Mouse (Mus musculus): ENCODE measurements around the gene Eme2. TPM values are rescaled to one million over a fixed set of nuclear protein-coding genes. Genes with fewer than 3 reads are reported as not detected.

Gene Eme2
- polyA plus RNA-seq, 1 experiment: 11.2 TPM

DNA sequence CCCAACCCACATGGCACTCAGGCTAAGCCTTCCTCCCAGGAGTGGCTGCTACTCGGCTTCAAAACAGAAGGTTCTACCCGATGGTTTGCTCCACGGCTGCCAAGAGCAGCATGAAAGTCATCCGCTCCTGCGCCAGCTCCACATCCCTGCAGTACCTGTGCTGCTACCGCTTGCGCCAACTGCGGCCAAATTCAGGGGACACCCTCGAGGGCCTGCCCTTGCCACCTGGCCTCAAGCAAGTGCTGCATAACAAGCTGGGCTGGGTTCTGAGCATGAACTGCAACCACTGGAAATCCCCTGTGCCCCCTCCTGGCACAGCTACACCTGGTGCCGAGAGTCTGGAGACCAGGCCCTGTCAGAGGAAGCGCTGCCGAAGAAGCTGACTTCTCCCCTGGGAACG lies 3.6 kb downstream of the Eme2 start:
- Histone ChIP-seq H3K79me3 (ENCODE audit: low read depth) (peaks cover 12% of the 10 kb centered on the region), H3K79me2 (ENCODE audit: control insufficient read depth, insufficient read depth) (peaks cover 50% of the 10 kb centered on the region), H3K36me3 (ENCODE audit: control insufficient read depth, insufficient read depth) (peaks cover 26% of the 10 kb centered on the region), H3K27me3 (ENCODE audit: control insufficient read depth, insufficient read depth, insufficient read length) (no peaks in the 10 kb centered on the region), H3K4me3 (ENCODE audit: insufficient read depth, poor library complexity, severe bottlenecking) (no peak overlapping the region), H3ac (ENCODE audit: control insufficient read depth, insufficient read length, low read depth) (no peak overlapping the region)
- TF ChIP-seq USF1 (IDR thresholded peaks at IDR 0.05; ENCODE audit: low read depth): no peak
- no peak for TF ChIP-seq MAX (IDR thresholded peaks at IDR 0.05)
- TF ChIP-seq CEBPB (IDR thresholded peaks at IDR 0.05; ENCODE audit: low read depth): no peak
- no peak for TF ChIP-seq CTCF (IDR thresholded peaks at IDR 0.05; ENCODE audit: control insufficient read depth, insufficient read depth, insufficient read length)
- TF ChIP-seq MYOG (IDR thresholded peaks at IDR 0.05; ENCODE audit: control insufficient read depth, extremely low read depth, insufficient read length): no peak
- no peak for TF ChIP-seq MYOD1 (IDR thresholded peaks at IDR 0.05; ENCODE audit: control insufficient read depth, insufficient read length, low read depth)
- TF ChIP-seq FOSL1 (IDR thresholded peaks at IDR 0.05; ENCODE audit: insufficient read depth, low read length, poor library complexity, severe bottlenecking): no peak

- Histone ChIP-seq H3K4me3 (ENCODE audit: insufficient read depth, poor library complexity, severe bottlenecking) (no peak overlapping the region), H3K79me3 (ENCODE audit: low read depth) (peaks cover 15% of the 10 kb centered on the region), H3K36me3 (ENCODE audit: control insufficient read depth, insufficient read depth) (peaks cover 26% of the 10 kb centered on the region), H3ac (ENCODE audit: control insufficient read depth, insufficient read length, low read depth) (no peak overlapping the region), H3K27me3 (ENCODE audit: control insufficient read depth, insufficient read depth, insufficient read length) (no peaks in the 10 kb centered on the region), H3K79me2 (ENCODE audit: control insufficient read depth, insufficient read depth) (peaks cover 49% of the 10 kb centered on the region)
- no peak for TF ChIP-seq CEBPB (IDR thresholded peaks at IDR 0.05; ENCODE audit: low read depth)
- TF ChIP-seq CTCF (IDR thresholded peaks at IDR 0.05; ENCODE audit: control insufficient read depth, insufficient read depth, insufficient read length): no peak
- no peak for TF ChIP-seq MYOG (IDR thresholded peaks at IDR 0.05; ENCODE audit: control insufficient read depth, extremely low read depth, insufficient read length)
Observed at GRCm38 (mm10) chr17:24890151-24891092, 4.5 kb downstream of the Eme2 start.

DNA sequence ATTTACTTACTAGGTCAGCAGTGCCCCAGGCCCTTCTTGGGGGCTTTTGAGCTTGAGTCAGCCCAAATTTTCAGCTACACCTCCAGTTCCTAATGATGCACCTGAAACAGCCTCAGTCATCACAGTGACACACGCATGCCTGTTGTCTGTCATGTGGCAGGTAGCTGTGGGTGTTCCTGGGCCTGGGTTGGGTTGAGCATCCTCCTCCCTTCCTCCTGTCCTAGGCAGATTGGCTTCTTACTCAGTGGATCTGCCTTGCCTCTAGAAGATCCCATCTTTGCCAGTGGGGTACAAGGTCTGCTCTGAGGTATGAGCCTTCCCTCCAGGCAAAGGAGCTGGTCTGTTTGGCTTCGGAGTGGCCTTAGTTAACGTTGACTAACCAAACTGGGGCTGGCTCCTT lies 6.0 kb downstream of the Eme2 start:
- H3K79me3 ChIP-seq (ENCODE audit: low read depth): peaks cover 13% of the 10 kb centered on the region
- no peak overlapping the region for H3ac ChIP-seq (ENCODE audit: control insufficient read depth, insufficient read length, low read depth)
- H3K36me3 ChIP-seq (ENCODE audit: control insufficient read depth, insufficient read depth): peaks cover 25% of the 10 kb centered on the region
- TF ChIP-seq CTCF (IDR thresholded peaks at IDR 0.05; ENCODE audit: control insufficient read depth, insufficient read depth, insufficient read length) (no peak), FOSL1 (IDR thresholded peaks at IDR 0.05; ENCODE audit: insufficient read depth, low read length, poor library complexity, severe bottlenecking) (no peak), MAX (IDR thresholded peaks at IDR 0.05) (no peak), MYOD1 (IDR thresholded peaks at IDR 0.05; ENCODE audit: control insufficient read depth, insufficient read length, low read depth) (no peak), USF1 (IDR thresholded peaks at IDR 0.05; ENCODE audit: low read depth) (no peak), MYOG (IDR thresholded peaks at IDR 0.05; ENCODE audit: control insufficient read depth, extremely low read depth, insufficient read length) (no peak), CEBPB (IDR thresholded peaks at IDR 0.05; ENCODE audit: low read depth) (no peak)
- no peaks in the 10 kb centered on the region for H3K27me3 ChIP-seq (ENCODE audit: control insufficient read depth, insufficient read depth, insufficient read length)
- H3K79me2 ChIP-seq (ENCODE audit: control insufficient read depth, insufficient read depth): peaks cover 41% of the 10 kb centered on the region
- H3K4me3 ChIP-seq (ENCODE audit: insufficient read depth, poor library complexity, severe bottlenecking): no peak overlapping the region

- Histone ChIP-seq H3K27me3 (ENCODE audit: control insufficient read depth, insufficient read depth, insufficient read length) (no peaks in the 10 kb centered on the region), H3K4me3 (ENCODE audit: insufficient read depth, poor library complexity, severe bottlenecking) (peak overlapping the region; percentile 64), H3K79me2 (ENCODE audit: control insufficient read depth, insufficient read depth) (peaks cover 27% of the 10 kb centered on the region), H3ac (ENCODE audit: control insufficient read depth, insufficient read length, low read depth) (peak overlapping the region; percentile 50), H3K79me3 (ENCODE audit: low read depth) (peaks cover 9% of the 10 kb centered on the region), H3K36me3 (ENCODE audit: control insufficient read depth, insufficient read depth) (peaks cover 14% of the 10 kb centered on the region)
- TF ChIP-seq USF1 (IDR thresholded peaks at IDR 0.05; ENCODE audit: low read depth) (no peak), MAX (IDR thresholded peaks at IDR 0.05) (no peak)
Observed at GRCm38 (mm10) chr17:24887291-24888080, 7.4 kb downstream of the Eme2 start.

DNA sequence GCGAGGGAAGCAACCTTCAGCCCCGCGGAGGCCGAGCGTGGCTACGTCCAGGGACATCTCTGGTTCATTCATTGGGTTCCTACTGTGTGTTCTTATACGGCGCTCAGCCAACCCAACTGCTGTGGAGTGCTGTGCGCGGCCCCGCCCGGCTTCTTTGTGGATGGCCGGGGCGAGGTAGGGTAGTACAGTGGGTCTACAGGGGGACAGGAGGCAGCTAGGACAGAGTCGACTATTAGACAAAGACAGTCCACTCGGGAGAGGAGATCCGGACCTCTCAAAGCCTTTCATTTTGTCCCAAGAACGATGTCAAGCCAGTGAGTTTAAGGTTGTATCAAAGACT lies 8.0 kb downstream of the Eme2 start:
- H3K79me3 ChIP-seq (ENCODE audit: low read depth): peaks cover 9% of the 10 kb centered on the region
- no peaks in the 10 kb centered on the region for H3K27me3 ChIP-seq (ENCODE audit: control insufficient read depth, insufficient read depth, insufficient read length)
- TF ChIP-seq CTCF (IDR thresholded peaks at IDR 0.05; ENCODE audit: control insufficient read depth, insufficient read depth, insufficient read length) (no peak), MYOG (IDR thresholded peaks at IDR 0.05; ENCODE audit: control insufficient read depth, extremely low read depth, insufficient read length) (no peak), MAX (IDR thresholded peaks at IDR 0.05) (no peak), USF1 (IDR thresholded peaks at IDR 0.05; ENCODE audit: low read depth) (no peak), FOSL1 (IDR thresholded peaks at IDR 0.05; ENCODE audit: insufficient read depth, low read length, poor library complexity, severe bottlenecking) (no peak), CEBPB (IDR thresholded peaks at IDR 0.05; ENCODE audit: low read depth) (no peak), MYOD1 (IDR thresholded peaks at IDR 0.05; ENCODE audit: control insufficient read depth, insufficient read length, low read depth) (no peak)
- H3K36me3 ChIP-seq (ENCODE audit: control insufficient read depth, insufficient read depth): peaks cover 9% of the 10 kb centered on the region
- H3ac ChIP-seq (ENCODE audit: control insufficient read depth, insufficient read length, low read depth): peak overlapping the region; percentile 50
- H3K79me2 ChIP-seq (ENCODE audit: control insufficient read depth, insufficient read depth): peaks cover 23% of the 10 kb centered on the region
- H3K4me3 ChIP-seq (ENCODE audit: insufficient read depth, poor library complexity, severe bottlenecking): peak overlapping the region; percentile 64

All from C2C12 (cell line).